Mouse (Mus musculus) T-helper 2 cell (primary cell): ENCODE measurements around the gene Zfhx3.

Source experiments
- in situ Hi-C: fragments of 300-600 bp; cut with MboI, MseI; formaldehyde crosslinking; loops from one replicate; pipeline ENCODE4 v1.15.1; 2025; ENCODE audit warnings: high pct_unique_total_duplicates

The Zfhx3 gene

GRCm38 (mm10) chr8:108355119-108355777 lies 412.8 kb downstream of the Zfhx3 start:
- in situ Hi-C loops: loop anchor here (10.0 kb wide), 1 partner anchor 1130 kb away; no protein-coding TSS in a partner anchor

DNA sequence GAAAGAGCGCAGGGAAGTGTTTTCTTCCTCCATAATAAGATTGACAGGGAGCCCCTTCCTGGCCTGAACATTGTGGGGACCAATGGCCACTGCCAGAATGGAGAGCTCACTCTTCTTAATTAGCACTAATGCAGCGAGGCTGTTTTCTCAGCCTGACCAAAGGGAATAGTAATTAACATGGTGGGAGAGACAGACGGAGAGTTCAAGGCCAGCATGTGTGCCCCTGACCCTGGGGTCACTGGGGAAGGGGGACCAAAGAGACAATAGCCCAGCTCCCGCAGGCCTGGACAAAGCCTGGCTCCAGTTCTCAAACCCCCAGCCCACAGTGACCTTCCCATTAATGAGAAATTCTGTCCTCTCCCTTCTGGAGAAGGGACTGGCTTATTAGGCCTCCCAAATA lies 419.0 kb downstream of the Zfhx3 start:
- in situ Hi-C loops: no loop called here

DNA sequence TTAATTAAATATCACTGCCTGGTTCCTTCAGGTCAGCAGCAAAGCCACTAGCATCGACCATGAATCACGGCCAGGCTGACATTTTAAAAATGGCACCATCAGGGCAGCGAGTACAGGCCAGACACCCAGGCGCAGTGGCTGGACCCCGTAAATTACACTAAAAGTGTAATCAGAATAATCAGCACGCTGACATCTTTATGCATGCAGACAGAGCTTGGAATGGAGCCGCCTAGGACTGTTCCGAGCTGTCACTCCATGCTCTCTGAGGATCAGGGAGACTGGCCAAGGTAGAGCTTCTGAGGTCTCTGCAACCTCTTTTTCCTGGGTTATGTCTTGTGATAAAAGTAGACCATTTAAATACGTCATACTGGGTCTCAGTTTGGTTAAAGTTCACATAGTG lies 420.0 kb downstream of the Zfhx3 start:
- in situ Hi-C loops: no loop called here

- in situ Hi-C loops: no loop called here
Measured at GRCm38 (mm10) chr8:108363435-108363834, 421.0 kb downstream of the Zfhx3 start.

- in situ Hi-C loops: no loop called here
Measured at GRCm38 (mm10) chr8:108363856-108364255, 421.4 kb downstream of the Zfhx3 start.

GRCm38 (mm10) chr8:108369081-108369480 lies 426.6 kb downstream of the Zfhx3 start:
- in situ Hi-C loops: no loop called here

GRCm38 (mm10) chr8:108370731-108371130 lies 428.3 kb downstream of the Zfhx3 start:
- in situ Hi-C loops: no loop called here

DNA sequence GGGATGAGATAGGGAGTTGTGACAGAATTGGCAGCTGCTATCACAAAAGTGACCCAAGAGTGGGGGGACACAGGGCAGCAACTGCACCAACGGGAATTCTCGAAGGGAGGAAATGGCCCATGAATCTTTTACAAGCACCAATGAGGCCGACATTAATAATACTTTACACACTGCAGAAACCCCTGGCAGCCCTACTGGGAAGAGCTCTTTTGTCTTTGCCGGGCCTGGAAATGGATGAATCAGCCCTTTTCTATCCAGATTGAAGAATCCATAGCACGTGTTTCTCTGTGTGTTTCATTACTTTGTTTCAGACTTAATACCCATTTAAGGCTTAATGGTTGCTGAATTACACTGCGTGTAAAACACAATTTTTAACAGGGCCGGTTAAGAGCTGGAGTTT lies 430.6 kb downstream of the Zfhx3 start:
- in situ Hi-C loops: no loop called here

GRCm38 (mm10) chr8:108378036-108378435 lies 435.6 kb downstream of the Zfhx3 start:
- in situ Hi-C loops: no loop called here

DNA sequence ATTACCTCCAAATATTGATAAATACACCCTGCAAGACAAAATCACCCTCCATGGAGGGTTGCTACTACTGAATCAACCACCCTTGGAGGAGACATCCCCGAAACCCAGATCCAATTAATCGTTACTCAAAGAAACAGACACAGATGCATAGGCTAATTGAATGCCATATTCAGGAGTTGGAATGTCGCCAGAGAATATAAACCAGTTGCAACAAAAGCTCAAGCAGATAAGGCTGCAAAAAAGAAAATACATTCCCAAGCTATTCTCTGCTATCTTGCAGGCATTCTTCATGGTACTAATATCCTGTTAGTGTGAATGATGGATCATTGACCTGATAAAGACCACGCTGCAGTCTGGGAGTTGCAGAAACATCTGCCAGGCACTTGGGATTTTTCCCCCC lies 440.7 kb downstream of the Zfhx3 start:
- in situ Hi-C loops: no loop called here

GRCm38 (mm10) chr8:108387160-108387912 lies 444.9 kb downstream of the Zfhx3 start:
- in situ Hi-C loops: no loop called here

- in situ Hi-C loops: no loop called here
Measured at GRCm38 (mm10) chr8:108387913-108388274, 445.4 kb downstream of the Zfhx3 start.

- in situ Hi-C loops: no loop called here
Measured at GRCm38 (mm10) chr8:108392909-108393308, 450.5 kb downstream of the Zfhx3 start.

GRCm38 (mm10) chr8:108402149-108402548 lies 459.7 kb downstream of the Zfhx3 start:
- in situ Hi-C loops: no loop called here

GRCm38 (mm10) chr8:108406716-108407494 lies 464.5 kb downstream of the Zfhx3 start:
- in situ Hi-C loops: no loop called here

DNA sequence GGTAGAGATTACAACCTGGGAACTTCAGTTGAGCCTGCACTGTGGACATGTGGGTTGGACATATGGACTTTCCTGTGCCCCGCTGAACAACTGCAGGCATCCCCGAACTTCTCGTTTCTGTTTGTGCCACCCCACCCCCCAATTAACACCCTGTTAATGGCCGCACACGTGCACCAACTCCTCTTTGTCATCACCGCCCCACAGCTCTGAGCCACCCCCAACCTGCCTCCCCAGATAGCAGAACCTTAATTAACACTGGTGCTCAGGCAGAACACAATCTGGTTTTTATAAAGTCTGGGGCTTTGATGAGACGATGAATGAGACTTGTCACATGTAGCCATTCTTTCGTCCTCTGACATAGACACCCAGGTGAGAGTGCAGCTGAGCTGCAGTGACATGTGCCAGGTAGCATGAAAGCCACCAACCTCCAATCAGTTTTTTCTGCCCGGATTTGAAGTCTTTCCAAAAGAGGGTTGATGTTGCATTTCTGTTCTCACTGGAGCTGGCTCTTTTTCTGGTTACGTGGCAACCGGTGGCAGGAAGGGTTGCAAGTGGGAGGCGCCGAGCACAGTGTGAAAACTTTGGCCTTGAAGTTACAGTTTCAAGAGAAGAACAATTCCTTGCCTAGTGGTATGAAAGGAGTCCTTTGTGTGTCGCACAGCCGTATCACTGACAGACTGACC lies 476.9 kb downstream of the Zfhx3 start:
- in situ Hi-C loops: no loop called here

GRCm38 (mm10) chr8:108422521-108422920 lies 480.1 kb downstream of the Zfhx3 start:
- in situ Hi-C loops: no loop called here

GRCm38 (mm10) chr8:108424337-108424736 lies 481.9 kb downstream of the Zfhx3 start:
- in situ Hi-C loops: no loop called here

GRCm38 (mm10) chr8:108433321-108433720 lies 490.9 kb downstream of the Zfhx3 start:
- in situ Hi-C loops: no loop called here

GRCm38 (mm10) chr8:108434510-108434909 lies 492.1 kb downstream of the Zfhx3 start:
- in situ Hi-C loops: no loop called here

GRCm38 (mm10) chr8:108436336-108436735 lies 493.9 kb downstream of the Zfhx3 start:
- in situ Hi-C loops: no loop called here

DNA sequence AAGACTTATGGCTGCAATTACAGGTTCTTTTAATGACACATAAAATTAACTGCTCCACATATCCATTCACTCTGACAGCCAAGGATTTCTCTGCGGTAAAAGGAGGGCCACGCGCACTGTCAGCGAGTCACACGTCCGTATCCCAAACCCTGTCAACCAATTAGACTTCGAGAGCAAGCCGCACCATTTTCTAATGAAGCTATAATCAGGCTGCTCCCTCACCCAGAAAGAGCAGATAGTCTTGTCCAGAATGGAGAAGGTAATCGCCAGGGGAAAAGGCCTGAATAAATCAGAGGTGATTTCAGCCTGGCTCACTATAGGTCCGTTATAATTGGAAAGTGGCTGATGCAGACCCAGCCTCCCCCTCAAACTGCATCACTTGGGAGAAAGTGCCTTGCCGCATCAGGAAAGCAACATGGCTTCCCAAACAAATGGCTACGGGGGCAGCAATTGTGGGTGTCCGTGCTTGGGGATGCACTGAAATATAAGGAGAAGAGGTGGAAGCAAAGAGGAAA lies 494.9 kb downstream of the Zfhx3 start:
- in situ Hi-C loops: no loop called here
